Mouse (Mus musculus) heart, adult 8-10 months (tissue): ENCODE measurements around the gene Hes2. TPM values are rescaled to one million over a fixed set of nuclear protein-coding genes. Genes with fewer than 3 reads are reported as not detected.

Experiments
- DNase-seq: peaks from one replicate; pipeline ENCODE4 v3.0.0; 2022; ENCODE audit warnings: low spot score
- total RNA-seq, 4 experiments: library from RNA; stranded (reverse); gene quantifications; 2 replicates each; pipeline ENCODE4 v1.2.4; 2022

Hes2 gene
- total RNA-seq, 4 experiments from 2014 or later: not detected

GRCm38 (mm10) chr4:152159285-152159678, 615 bp downstream of the Hes2 start:
- DNase-seq: no peak

DNA sequence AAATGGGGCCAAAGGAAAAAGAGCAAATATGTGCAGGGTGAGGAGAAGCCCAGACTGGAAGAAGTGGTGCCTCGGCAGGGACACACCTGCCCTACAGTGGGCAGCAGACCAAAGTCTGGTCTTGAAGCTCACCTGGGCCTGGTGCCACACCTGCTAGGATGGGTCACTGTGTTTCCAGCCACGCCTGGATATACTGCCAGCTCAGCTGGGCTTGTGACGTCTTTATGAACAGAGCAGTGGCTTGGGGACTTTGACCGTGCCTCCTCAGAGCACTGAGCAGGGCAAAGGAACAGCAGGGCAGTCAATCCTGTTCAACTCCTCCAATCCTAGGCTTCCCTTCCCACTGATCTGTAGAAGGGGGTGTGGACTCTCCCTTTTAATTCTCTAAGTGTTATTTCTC, 2.1 kb downstream of the Hes2 start:
- DNase-seq: no peak

DNA sequence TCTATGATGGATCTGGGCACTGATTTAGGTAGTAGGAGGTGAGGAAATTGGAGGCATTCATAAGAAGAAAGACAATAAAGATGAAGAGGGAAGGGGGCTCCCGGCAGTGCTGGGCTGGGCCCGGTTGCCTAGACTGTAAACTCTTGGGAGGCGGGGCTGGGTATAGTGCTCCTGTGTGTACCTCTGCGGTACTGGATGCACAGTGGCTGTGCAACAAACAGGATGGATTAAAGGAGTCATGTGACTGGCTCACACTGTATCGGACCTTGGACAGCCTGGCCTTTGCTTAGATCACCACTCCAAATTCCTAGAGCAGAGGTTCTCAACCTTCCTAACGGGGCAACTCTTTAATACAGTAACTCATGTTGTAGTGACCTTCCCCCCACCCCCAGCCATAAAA, 2.9 kb downstream of the Hes2 start:
- no peak for DNase-seq

DNA sequence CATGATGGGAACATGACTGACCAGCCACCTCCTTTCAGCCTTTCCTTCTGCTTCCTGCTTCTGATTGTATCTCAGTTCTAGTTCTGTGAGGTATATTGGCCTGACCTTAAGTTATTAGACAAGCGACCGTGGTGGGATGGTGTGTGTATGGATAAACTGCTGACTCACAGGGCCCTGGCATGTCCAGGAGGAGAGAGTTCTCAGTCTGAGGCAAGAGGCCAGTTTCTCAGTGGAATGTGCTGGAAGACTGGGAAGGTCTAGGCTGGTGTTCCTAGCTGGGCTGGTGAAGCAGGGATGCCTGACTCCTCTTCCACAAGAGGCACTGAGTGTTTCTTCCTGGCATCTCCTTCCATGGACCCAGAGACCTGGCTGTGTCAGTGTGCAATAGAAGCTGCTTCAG, 4.1 kb downstream of the Hes2 start:
- no peak for DNase-seq

DNA sequence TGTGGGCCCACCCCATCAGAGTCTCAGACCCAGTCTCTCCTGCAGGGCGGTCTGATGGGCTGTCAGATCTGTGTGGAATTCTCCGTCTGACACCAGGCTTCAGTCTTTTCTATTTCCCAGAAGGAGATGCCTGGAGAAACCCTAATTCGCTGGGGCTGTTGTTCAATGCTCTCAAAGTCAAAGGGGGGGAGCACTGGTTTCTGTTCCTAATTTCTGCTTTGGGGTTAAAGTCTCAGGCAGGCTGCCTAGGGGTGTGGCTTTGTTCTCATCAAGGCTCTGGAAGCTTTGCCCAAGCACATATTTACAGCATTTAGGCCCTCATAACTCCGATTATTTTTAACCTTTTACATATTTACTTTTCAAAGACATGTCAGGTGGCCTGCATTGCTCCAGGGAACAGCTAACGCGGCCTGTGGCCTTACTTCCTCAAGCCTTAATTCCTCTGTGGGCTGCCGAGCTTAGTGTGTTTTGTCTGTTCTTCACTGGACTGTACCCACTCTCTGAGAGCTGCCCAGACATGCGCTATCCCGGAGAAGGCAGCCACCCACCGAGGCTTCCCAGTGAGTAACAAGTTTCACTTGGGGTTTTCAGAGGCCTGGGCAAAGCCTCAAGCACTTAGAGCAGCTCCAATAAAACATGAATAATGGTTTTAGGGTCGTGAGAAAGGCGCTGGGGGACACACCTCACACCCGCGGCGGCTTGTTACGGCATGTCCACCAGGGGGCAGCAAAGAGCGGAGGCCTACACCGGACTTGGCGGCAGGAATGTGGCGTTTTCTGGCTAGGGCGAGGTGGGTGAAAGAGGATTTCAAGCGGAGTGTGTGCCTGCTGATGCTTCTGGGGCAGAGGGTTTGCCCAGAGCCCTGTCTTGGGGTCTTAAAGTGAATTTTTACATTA, 6.6 kb downstream of the Hes2 start:
- peak; percentile 70 for DNase-seq

DNA sequence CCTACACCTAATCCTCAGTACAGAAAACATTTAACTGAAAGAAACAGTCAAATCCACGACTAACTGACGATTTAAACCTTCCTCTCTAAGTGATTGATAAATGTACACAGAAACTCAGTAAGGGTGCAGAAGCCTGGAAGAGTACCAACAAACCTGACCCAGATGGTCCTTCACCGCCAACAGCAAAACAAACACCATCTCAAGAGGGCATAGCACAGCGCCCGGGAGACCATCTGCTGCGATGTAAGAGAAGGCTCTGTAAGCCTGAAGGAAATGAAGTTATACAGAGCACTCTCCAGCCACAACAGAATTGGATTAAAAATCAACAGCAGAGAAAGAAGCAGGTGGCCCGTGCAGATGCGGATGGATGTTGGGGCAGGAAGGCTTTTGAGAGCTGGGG, 9.4 kb downstream of the Hes2 start:
- DNase-seq: no peak

DNA sequence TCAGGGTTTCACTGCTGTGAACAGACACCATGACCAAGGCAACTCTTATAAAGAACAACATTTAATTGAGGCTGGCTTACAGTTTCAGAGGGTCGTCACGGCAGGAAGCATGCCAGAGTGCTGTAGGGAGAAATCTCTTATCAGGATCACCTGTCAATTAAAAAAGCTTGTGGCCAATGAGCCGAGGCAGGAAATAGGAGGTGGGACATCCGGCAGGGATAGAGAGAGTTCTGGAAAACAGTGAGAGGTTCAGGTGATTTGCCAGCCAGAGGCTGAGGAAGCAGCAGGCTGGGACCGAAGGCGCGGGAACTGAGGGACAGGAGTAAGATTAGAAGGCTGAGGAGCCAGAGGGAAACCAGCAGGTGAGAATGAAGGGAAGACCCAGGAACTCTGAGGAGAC, 10.4 kb downstream of the Hes2 start:
- no peak for DNase-seq

DNA sequence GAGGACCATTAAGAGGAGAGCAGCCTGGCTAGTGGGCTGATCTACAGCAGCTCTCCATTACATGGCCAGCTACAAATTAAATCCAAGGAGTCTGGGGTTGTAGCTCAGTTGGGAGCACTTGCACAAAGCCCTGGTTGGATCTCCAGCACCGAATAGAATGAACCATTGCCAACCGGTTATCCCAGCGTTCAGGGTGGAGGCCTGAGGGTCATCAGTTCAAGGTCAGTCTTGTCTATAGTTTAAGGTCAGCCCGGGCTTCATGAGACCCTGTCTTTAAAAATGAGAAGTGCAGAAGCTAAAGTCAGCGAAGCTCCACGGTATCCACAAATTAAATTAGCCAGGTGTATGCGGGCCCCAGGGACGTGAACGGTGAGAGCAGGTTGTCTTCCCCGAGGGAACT, 11.6 kb downstream of the Hes2 start:
- DNase-seq: no peak

GRCm38 (mm10) chr4:152171543-152171942, 12.9 kb downstream of the Hes2 start:
- DNase-seq: no peak

- DNase-seq: peak; percentile 86
Observed at GRCm38 (mm10) chr4:152173041-152173440, 14.4 kb downstream of the Hes2 start.

- DNase-seq: no peak
Observed at GRCm38 (mm10) chr4:152173956-152174355, 15.3 kb downstream of the Hes2 start.

DNA sequence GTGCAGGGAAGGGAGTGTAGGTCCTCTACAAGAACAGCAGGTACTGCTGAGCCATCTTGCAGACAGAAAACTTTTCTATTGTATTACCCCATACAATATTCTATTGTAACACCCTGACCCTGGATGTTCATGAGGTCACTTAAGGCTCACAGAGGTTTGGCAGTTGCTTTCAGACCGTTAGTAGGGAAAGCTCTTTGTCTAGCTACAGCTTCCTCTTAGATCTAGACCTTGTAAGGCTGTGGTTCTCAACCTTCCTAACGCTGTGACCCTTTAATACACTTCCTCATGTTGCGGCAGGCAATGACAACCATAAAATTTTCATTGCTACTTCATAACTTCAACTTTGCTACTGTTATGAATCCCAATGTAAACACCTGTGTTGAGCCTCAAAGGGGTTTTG, 18.0 kb downstream of the Hes2 start:
- no peak for DNase-seq

DNA sequence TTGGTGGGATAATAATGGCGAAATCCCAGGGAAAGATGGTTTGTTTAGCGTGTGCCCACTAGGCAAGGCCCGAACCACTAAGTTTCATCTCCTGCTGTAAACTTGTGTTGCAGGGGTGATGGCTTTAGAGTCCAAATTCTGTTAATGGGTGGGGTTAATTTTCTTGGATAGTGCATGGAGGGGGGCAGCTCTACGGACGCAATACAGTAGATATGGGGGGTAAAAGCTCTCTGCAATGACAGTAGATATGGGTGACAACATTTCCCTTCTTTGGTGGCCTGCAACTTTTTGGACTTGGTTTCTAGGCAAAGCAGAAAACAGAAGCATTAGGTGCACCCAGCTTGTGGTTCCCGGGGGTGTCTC, 18.5 kb downstream of the Hes2 start:
- DNase-seq: no peak

DNA sequence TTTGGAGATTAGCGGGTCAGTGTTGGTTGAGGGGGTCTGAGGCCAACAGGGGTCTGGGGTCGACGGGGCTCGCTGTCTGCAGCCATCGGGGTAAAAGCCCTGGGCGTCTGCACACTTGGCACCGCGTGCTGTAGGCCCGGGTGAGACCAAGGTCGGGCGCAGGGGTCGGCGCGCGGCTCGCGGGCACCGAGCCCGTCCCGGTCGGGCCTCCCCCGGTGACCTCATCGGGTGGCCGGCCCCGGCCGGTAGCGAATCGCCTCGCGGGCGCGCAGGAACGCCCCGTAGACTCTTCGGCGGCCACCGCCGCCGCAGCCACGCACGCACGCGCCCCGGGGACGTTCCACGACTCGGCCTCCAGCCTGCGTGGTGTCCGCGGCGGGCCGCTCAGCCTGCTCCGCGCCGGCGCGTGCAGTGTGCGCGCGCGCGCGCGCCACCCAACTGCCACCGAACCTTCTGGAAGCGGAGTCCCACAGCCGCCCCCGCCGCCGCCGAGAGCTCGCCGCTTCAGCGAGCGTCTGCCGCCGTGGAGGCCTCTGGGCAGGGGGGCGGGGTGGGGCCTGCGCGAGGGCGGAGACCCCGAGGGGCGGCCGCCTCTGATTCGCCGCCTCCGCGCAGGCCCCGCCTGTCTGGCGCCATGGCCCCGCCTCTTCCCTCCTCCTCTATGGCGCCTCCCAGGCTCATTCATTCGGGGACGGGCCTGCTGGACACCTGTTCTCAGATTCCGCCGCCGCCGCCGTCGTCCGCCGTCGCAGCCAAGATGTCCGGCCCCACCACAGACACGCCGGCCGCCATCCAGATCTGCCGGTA, 19.1 kb downstream of the Hes2 start, which contains the start of gene Acot7:
Gene Acot7 (plus strand): TSS at position 598 of the 807 bp plus-strand sequence.
- DNase-seq: peak; percentile 83

- no peak for DNase-seq
Observed at GRCm38 (mm10) chr4:152178344-152178864, 19.7 kb downstream of the Hes2 start.

DNA sequence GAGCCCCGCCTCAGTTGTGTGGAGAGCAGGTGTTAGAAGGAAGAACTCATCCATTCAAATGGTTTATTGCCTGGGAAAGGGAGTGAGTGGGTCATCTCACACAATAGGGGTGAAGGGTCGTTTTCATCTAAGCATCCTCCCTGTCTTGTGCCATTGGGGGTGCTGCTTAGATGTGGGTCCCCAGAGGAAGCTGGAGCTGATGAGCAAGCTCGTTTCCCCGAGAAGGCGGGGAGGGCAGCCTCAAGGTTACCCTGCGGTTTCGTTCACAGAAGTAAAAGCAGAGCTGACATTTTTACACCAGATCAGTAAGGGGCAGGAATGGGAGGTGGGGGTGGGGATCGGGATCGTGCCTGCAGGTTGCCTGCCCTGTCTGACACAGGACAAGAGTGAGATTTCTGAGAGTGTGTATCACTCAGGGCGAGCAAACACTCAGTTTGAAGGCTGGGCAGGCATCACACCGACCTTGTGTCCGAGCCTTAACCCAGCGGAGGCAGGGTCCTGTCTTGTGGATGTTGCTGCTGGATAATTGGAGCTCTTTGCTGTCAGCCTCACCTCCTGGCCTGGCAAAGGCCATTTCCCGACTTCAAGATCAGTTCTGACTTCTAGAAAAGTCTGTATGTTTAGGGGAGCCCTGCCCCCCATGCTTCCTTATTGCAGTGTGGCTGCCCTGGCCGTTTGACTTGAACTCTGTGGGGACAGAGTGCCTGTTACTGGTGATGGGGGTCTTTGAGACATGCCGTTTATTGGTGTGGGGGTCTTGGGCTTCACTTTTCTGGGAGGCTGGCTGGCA, 20.4 kb downstream of the Hes2 start:
- no peak for DNase-seq

- DNase-seq: no peak
Observed at GRCm38 (mm10) chr4:152179946-152180660, 21.4 kb downstream of the Hes2 start.

DNA sequence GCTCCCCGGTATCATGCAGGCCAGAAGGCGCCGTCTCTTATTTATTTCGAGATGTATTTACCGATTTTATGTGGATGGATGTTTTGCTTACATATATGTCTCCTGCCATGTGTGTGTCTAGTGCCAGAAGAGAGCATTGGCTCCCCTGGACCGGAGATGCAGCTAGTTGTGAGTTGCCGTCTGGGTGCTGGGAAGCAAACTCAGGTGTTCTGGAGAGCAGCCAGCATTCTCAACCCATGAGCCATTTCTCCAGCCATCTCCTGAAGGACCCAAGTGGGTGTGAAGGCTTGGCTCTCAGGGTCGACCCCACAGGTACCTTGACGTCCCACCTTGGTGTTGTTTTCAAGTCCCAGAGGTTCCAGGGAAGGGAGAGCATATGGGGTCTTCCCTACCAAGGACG, 23.5 kb downstream of the Hes2 start:
- DNase-seq: no peak

- no peak for DNase-seq
Observed at GRCm38 (mm10) chr4:152184353-152185035, 25.8 kb downstream of the Hes2 start.

DNA sequence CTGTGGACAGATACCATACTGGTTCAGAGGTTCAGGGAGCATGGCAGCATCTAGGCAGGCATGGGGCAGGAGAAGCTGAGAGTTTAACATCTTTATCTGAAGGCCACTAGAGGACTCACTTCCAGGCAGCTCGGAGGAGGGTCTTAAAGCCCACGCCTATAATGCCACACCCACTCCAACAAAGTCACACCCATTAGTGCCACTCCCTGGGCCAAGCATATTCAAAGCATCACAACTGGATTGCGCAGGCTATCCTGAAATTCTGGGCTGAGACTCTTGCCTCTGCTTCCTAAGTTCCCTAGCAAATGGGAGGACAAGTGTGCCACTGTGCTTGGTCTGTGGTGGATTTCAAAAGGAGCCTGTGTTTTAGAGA, 26.5 kb downstream of the Hes2 start:
- peak; percentile 36 for DNase-seq
